Mouse (Mus musculus) embryonic fibroblast, embryonic 13.5 days (primary cell): ENCODE data around the gene Mapk10.

Experiments
- CTCF ChIP-seq: IDR thresholded peaks from 2 replicates; pipeline ENCODE4 v1.5.1; 2011; ENCODE audit warnings: mild to moderate bottlenecking, control low read depth, low read length, moderate library complexity, borderline replicate concordance; ENCODE audit not compliant: insufficient read depth
- POLR2A ChIP-seq: IDR thresholded peaks from 2 replicates; pipeline ENCODE4 v1.6.1; 2011; ENCODE audit warnings: low read depth, mild to moderate bottlenecking, control low read depth, low read length, moderate library complexity

DNA sequence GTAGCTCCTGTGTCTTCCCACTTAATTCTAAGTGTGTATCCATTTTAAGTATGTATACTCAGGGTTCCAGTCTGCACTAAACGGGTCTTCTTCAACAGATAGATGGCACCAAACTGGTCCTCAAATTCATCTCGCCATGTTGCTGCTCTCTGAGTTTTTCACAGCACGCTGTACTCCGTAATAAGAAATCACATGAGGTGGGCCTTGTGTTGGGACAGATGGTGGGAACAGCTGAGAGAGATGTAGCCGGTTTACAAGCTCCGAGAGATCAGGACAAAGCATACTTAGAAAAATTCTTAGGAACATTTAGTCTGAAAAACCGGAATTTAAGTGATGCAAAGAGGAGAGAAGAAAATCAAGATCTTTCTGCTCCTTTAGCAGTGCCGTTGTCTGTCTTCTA lies 257.7 kb downstream of the Mapk10 start:
- TF ChIP-seq CTCF (no peak), POLR2A (no peak)
